Mouse (Mus musculus) forebrain, embryonic 10.5 days (tissue): ENCODE measurements around the gene St7. TPM values are rescaled to one million over a fixed set of nuclear protein-coding genes. Genes with fewer than 3 reads are reported as not detected.
"Not testable (repeated sequence)": the region's sequence is repeated elsewhere in the genome, so short reads cannot be mapped to it uniquely, and the experiment has no call there.

ENCODE experiments used
- DNase-seq: peaks from one replicate; pipeline ENCODE4 v3.0.0-alpha.2; 2017; ENCODE audit warnings: low spot score; ENCODE audit errors: extremely low spot score
- H3K27ac ChIP-seq: fragments of 300-500 bp; sonication (generic); 2 replicates; pipeline ENCODE4 v1.5.1; 2016; ENCODE audit warnings: mild to moderate bottlenecking
- H3K27me3 ChIP-seq: fragments of 300-500 bp; sonication (generic); 2 replicates; pipeline ENCODE4 v1.6.1; 2016; ENCODE audit warnings: mild to moderate bottlenecking; ENCODE audit not compliant: poor library complexity, severe bottlenecking
- H3K36me3 ChIP-seq: fragments of 300-500 bp; sonication (generic); replicated peaks from 2 replicates; pipeline ENCODE4 v1.6.1; 2016; ENCODE audit warnings: mild to moderate bottlenecking, moderate library complexity
- H3K4me1 ChIP-seq: fragments of 300-500 bp; sonication (generic); 2 replicates; pipeline ENCODE4 v1.6.1; 2016
- H3K4me3 ChIP-seq: fragments of 300-500 bp; sonication (generic); 2 replicates; pipeline ENCODE4 v1.5.1; 2016; ENCODE audit warnings: mild to moderate bottlenecking, moderate library complexity
- H3K9me3 ChIP-seq: fragments of 300-500 bp; sonication (generic); 2 replicates; pipeline ENCODE4 v1.6.1; 2016; ENCODE audit warnings: mild to moderate bottlenecking, moderate library complexity
- WGBS: fragments of 180-500 bp; shearing (Covaris S2); methylation state at CpG from one replicate; pipeline ENCODE4 v1.1.7; 2016; 5-methylcytosine and 5-hydroxymethylcytosine counted together
- polyA plus RNA-seq: library from polyadenylated mRNA; unstranded; fragments of >200 nt; fragmentation: Nextera tagmentation; extraction: Ambion mirVana; gene quantifications from 2 replicates; pipeline ENCODE4 v1.2.1, GENCODE M21; 2016

St7 gene
- polyA plus RNA-seq, 1 experiment from 2014 or later = 22.9 TPM

DNA sequence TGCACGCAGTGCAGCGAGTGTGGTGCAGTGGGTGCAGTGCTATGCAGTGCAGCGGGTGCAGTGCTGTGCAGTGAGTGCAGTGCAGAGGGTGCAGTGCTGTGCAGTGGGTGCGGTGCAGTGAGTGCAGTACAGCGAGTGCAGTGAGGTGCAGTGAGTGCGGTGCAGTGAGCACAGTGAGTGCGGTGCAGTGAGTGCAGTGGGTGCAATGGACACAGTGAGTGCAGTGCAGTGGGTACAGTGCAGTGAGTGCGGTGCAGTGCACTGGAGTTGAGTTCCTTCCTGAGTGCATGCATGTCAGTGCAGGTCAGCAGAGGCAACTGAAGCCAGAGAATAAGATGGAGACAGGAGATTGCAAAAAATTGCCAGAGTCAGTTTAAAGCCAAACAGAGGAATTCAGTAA is 10.9 kb upstream of the St7 start:
- Histone ChIP-seq H3K4me3 (no peak overlapping the region), H3K4me1 (no peaks in the 10 kb centered on the region), H3K27ac (no peak overlapping the region), H3K27me3 (no peaks in the 10 kb centered on the region), H3K36me3 (no peaks in the 10 kb centered on the region), H3K9me3 (peaks cover 7% of the 10 kb centered on the region)
- 93% methylated on average over 8 of the region's 8 CpGs for WGBS
- DNase-seq = no peak

DNA sequence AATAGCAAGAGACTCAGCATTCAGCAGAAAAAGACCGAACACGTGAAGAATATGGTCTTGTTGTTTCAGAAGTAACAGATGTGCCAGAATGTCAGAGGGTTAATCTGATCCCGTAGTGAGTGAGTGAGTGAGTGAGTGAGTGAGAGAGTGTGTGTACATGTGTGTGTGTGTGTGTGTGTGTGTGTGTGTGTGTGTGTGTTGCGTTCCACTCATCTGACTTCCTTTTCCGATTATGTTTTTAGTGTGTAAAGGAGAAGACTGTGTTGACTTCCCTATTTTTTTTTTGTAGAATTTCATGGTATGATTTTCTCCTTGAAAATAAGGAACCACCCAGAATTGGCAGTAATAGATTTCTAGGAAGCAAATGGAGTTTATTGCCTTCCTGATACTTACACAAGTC is 4.1 kb upstream of the St7 start:
- H3K4me3 ChIP-seq = no peak overlapping the region
- no peak overlapping the region for H3K27ac ChIP-seq
- WGBS = 86% methylated on average over 5 of the region's 5 CpGs
- H3K27me3 ChIP-seq = 0 out of 2 replicates have a peak, but pooled peaks cover 5% of the 10 kb centered on the region
- no peaks in the 10 kb centered on the region for H3K9me3 ChIP-seq
- DNase-seq = no peak
- H3K36me3 ChIP-seq = no peaks in the 10 kb centered on the region
- H3K4me1 ChIP-seq = peaks cover 8% of the 10 kb centered on the region; the same call in 1 of the 2 replicates

DNA sequence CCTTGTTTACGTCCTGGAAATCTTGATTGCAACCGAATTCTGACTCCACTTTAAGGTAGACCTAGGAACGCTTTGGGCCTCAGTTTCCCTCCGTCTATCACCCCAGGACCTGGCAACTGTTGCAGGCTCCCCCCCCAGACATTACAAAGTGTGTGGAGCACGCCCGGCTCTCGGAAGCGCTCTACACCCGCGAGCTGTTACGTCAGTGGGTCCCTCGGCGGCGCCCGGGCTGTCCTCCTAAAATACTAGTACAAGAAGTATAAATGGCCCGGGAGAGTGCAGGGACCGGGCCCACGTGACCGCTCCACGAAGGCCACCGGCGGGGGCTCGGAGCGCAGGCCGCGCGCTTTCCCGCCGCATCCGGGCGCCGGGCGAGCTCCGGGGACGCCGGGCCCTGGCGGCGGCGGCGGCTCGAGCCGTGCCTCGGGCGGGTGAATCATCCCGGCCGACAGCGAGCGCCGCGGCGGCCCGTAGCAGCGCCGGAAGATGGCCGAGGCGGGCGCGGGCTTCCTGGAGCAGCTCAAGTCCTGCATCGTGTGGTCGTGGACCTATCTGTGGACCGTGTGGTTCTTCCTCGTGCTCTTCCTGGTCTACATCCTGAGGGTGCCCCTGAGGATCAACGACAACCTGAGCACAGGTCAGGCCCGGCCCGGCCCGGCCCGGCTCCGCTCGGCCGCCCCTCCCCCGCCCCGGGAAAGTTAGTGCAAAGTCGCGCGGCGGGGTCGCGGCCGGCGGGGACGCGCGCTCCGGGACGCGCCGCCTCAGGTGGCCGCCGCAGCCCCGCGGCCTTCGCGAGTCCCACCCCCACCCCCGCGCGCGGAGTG is 1.2 kb downstream of the St7 start:
- Histone ChIP-seq H3K9me3 (no peaks in the 10 kb centered on the region), H3K4me3 (peak overlapping the region; percentile 88), H3K36me3 (peaks cover 12% of the 10 kb centered on the region), H3K27ac (peak overlapping the region; percentile 96), H3K4me1 (peaks cover 27% of the 10 kb centered on the region), H3K27me3 (0 out of 2 replicates have a peak, but pooled peaks cover 5% of the 10 kb centered on the region)
- DNase-seq = peak; percentile 77
- under 1% methylated on average over 83 of the region's 97 CpGs for WGBS

DNA sequence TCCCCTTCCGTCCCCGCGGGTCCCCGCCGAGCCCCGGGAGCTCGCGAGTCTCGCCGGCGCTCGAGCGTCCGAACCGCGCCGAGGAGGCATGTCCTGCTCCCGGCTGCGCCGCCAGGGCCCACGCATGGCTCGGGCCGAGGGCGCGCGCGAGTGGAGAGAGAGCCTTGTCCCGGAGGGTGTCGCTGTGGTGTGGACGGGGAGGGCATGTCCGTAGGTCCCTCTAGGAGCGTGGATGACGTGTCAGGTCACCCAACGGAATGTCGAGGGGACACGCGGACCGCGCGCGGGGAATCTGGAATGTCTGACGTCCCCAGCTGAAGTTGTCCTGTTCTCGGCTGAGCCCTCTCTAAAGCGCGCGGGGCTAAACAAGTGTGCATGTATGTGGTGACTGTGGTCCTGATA is 1.8 kb downstream of the St7 start:
- Histone ChIP-seq H3K36me3 (peaks cover 12% of the 10 kb centered on the region), H3K4me3 (peak overlapping the region; percentile 88), H3K27me3 (0 out of 2 replicates have a peak, but pooled peaks cover 5% of the 10 kb centered on the region), H3K9me3 (no peaks in the 10 kb centered on the region), H3K27ac (peak overlapping the region; percentile 96), H3K4me1 (peaks cover 27% of the 10 kb centered on the region)
- WGBS = under 1% methylated on average over 46 of the region's 46 CpGs
- peak; percentile 63 for DNase-seq

DNA sequence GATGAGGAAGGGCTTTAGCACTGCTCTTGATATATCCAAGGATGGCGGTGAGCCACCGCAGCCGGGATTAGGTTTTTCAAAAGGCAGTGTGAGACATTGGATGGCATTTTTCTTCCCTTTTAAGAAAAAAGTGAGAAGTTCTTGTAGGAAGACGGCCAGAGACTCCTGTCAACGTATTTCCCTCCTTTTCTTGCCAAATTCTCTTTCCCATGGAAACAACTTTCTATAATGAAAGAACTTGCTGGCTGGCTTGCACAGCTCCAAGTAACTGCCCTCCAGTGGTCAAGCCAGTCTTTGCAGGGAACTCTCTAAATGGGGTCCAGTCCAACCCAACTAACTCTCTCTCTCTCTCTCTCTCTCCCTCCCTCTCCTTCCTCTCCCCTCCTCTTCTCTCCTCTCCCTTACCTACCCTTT is 3.6 kb downstream of the St7 start:
- peak; percentile 40 for DNase-seq
- 0 out of 2 replicates have a peak, but pooled peaks cover 5% of the 10 kb centered on the region for H3K27me3 ChIP-seq
- WGBS = 66% methylated on average over 5 of the region's 5 CpGs
- no peaks in the 10 kb centered on the region for H3K9me3 ChIP-seq
- no peak overlapping the region for H3K27ac ChIP-seq
- peaks cover 33% of the 10 kb centered on the region for H3K4me1 ChIP-seq
- no peak overlapping the region for H3K4me3 ChIP-seq
- H3K36me3 ChIP-seq = peaks cover 12% of the 10 kb centered on the region

DNA sequence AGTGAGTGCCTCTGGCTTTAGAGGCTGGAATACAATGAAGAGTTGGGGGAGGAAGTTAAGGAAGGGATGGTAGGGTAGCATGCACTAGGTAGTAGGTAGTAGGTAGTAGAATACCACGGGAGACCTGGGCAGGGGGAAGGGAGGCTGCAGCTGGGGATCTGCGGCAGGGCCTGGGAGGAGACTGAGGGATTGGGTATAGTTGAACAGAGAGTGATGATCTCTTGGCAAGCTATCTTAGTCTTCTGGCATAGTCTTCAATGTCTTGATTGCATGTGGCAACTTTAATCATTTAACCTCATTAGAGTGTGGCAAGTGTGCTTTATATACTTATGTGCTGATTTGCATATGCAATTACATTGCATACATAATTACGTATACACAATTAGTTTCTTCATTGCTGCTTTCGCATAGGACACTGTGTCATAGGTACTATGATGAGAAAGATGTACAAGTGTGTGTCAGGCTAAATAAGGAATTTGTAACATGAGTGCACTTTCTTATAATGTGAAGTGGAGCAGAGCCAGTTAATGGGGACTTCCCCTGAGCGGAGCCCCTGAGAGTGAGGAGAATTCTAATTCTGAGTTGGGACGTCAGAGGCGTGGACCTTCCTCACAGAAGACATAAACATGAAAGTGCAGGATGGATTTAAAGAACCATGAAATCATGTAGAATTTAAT is 8.3 kb downstream of the St7 start:
- Histone ChIP-seq H3K27ac (no peak overlapping the region), H3K36me3 (peaks cover 12% of the 10 kb centered on the region), H3K9me3 (no peaks in the 10 kb centered on the region), H3K4me3 (no peak overlapping the region), H3K27me3 (no peaks in the 10 kb centered on the region), H3K4me1 (peaks cover 13% of the 10 kb centered on the region)
- WGBS = 71% methylated on average over 7 of the region's 7 CpGs
- no peak for DNase-seq

DNA sequence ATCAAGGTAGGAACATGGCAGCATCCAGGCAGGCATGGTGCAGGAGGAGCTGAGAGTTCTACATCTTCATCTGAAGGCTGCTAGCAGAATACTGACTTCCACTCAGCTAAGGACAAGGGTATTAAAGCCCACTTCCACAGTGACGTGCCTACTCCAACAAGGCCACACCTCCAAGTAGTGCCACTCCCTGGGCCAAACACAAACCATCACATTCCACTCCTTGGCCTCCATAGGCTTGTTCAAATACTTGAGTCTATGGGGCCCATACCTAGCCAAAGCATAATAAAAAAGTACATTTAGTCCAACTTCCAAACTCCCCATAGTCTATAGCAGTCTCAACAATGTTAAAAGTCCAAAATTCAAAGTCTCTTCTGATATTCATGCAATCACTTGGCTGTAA is 11.3 kb downstream of the St7 start:
- 89% methylated on average over 1 of the region's 1 CpGs for WGBS
- not testable (repeated sequence) for H3K27ac ChIP-seq, H3K9me3 ChIP-seq, H3K36me3 ChIP-seq, H3K27me3 ChIP-seq, DNase-seq, H3K4me3 ChIP-seq, H3K4me1 ChIP-seq

DNA sequence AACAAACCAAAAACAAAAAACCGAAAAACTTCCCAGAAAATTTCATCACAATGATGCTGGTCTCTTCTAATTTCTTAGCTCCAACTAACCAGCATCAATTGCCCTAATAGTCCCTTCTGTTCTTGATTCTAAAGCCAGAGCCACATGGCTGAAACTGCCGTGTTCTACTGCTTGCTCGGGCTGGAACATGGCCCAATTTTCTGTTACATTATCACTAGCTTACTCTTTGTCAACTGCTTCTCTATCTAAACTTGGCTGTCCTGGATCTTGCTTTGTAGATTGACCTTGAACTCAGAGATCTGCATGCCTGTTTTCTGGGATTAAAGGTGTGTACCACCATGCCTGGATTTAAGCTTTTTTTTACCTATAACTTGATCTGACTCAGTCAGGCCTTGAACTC is 13.2 kb downstream of the St7 start:
- H3K9me3 ChIP-seq = no peaks in the 10 kb centered on the region
- H3K4me1 ChIP-seq = peaks cover 4% of the 10 kb centered on the region; the same call in 1 of the 2 replicates
- H3K36me3 ChIP-seq = no peaks in the 10 kb centered on the region
- 92% methylated on average over 3 of the region's 3 CpGs for WGBS
- no peak overlapping the region for H3K27ac ChIP-seq
- no peak for DNase-seq
- no peak overlapping the region for H3K4me3 ChIP-seq
- H3K27me3 ChIP-seq = no peaks in the 10 kb centered on the region

DNA sequence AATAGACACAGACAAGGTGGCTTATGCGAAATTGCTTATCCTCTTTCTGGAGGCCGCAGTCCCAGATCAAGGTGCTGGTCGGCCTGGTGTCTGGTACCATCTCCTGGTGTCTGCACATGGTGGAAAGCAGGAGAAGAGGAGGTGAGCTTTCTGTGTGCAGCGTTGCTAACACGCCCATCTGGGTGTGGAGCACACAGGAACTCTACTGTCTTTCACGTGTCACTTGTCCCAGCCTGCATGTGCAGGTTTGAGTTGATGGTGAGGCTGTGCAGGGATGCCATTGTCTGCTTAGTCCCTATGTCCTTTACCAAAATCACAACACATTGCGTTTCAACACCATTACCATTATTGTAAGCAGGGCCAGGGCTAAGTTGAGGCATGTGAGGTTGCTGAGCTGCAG is 26.2 kb downstream of the St7 start:
- no peak for DNase-seq
- no peak overlapping the region for H3K27ac ChIP-seq
- WGBS = 92% methylated on average over 7 of the region's 7 CpGs
- no peak overlapping the region for H3K4me3 ChIP-seq
- H3K36me3 ChIP-seq = no peaks in the 10 kb centered on the region
- no peaks in the 10 kb centered on the region for H3K9me3 ChIP-seq
- no peaks in the 10 kb centered on the region for H3K27me3 ChIP-seq
- H3K4me1 ChIP-seq = peaks cover 16% of the 10 kb centered on the region

DNA sequence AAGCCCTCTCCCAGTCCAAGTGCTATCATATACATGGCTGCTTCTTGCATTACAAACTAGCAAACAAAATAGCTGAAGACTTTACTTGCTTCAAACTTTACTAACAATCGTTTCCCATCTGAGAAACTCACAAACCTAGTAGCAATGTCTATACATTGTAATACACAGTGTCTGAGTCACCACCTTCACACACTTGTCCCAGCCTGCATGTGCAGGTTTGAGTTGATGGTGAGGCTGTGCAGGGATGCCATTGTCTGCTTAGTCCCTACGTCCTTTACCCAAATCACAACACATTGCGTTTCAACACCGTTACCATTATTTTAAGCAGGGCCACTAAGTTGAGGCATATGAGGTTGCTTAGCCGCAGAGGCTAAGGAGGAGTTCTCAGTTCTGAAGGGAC is 26.7 kb downstream of the St7 start:
- DNase-seq = no peak
- Histone ChIP-seq H3K4me1 (peaks cover 16% of the 10 kb centered on the region), H3K27me3 (no peaks in the 10 kb centered on the region), H3K4me3 (no peak overlapping the region), H3K9me3 (no peaks in the 10 kb centered on the region), H3K27ac (no peak overlapping the region), H3K36me3 (no peaks in the 10 kb centered on the region)
- 97% methylated on average over 5 of the region's 5 CpGs for WGBS

DNA sequence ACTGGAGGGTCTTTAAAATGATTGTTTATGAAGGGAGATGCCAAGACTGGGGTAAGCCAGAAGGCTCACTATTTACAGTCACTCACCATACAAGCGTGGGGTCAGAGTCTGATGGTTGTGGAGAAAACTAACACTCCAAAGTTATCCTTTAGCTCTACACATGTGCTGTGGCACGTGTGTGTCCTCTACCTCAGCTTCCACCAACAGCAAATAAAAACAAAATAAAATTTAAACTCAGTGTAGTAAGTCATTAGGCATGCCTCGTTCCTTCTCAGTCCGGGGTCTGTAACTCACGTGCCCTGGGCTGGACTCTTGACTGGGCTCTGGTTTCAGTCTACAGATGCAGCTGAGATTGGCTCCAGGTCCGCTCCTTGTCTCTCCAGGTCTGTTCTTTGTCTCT is 27.3 kb downstream of the St7 start:
- no peak for DNase-seq
- Histone ChIP-seq H3K27ac (no peak overlapping the region), H3K4me3 (no peak overlapping the region), H3K36me3 (no peaks in the 10 kb centered on the region), H3K9me3 (no peaks in the 10 kb centered on the region), H3K4me1 (peaks cover 16% of the 10 kb centered on the region), H3K27me3 (no peaks in the 10 kb centered on the region)
- 86% methylated on average over 6 of the region's 6 CpGs for WGBS

DNA sequence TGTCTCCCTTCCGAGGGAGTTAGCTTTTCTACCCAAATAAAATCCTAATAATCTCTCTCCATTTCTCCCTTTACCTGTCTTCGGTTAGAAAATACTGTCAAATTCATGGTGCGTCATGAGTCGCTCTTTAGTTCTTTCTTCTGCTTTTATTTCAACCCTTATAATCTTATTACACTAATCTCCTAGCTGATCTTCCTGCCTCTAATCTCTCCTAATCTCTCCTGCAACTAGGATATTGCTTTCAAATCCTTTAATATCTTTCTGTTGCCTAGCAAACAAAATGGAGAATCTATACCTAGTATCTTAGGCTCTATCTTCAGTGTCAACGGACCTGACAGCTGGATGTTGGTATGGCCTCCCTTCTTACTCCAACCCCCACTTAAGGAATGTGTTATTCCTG is 29.0 kb downstream of the St7 start:
- H3K9me3 ChIP-seq = no peaks in the 10 kb centered on the region
- no peak overlapping the region for H3K4me3 ChIP-seq
- no peaks in the 10 kb centered on the region for H3K36me3 ChIP-seq
- H3K4me1 ChIP-seq = peaks cover 16% of the 10 kb centered on the region
- WGBS = 52% methylated on average over 5 of the region's 5 CpGs
- DNase-seq = no peak
- H3K27ac ChIP-seq = no peak overlapping the region
- no peaks in the 10 kb centered on the region for H3K27me3 ChIP-seq

DNA sequence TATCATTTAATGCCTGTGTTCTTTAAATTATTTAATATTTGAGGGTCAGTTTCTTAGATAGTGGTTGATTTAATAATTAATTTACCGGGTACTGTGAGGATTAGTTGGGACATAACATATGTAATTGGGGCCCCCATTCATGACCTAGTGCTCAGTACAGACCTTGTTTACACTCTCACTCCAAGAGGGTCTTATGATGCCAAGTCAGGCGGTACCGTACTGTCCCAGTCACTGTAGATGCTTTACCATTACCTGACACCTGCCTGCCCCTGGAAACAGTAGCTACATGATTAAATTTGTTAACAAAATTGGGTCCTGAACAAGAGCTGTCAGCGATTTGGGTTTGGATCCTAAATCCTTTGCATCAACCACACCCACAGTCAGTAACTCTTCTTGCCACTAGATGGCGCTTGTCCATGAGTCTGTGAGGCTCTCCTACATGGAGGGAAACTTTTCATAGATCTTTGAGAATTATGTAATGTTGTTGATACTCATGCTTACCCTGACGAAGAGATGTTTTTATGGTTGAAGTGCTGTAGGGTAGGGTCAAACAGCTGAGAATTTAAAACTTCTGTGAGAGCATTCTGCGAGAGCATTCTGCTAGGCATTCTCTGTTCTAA is 33.2 kb downstream of the St7 start:
- H3K9me3 ChIP-seq = no peaks in the 10 kb centered on the region
- peaks cover 23% of the 10 kb centered on the region for H3K4me1 ChIP-seq
- no peak overlapping the region for H3K4me3 ChIP-seq
- 47% methylated on average over 7 of the region's 7 CpGs for WGBS
- H3K27ac ChIP-seq = no peak overlapping the region
- DNase-seq = peak; percentile 34
- no peaks in the 10 kb centered on the region for H3K36me3 ChIP-seq
- H3K27me3 ChIP-seq = no peaks in the 10 kb centered on the region
